Mouse (Mus musculus) small intestine, adult 2 months (tissue): Measurements from ENCODE around the gene Bach2. TPM values are rescaled to one million over a fixed set of nuclear protein-coding genes. Genes with fewer than 3 reads are reported as not detected.

Experiments used
- H3K27ac ChIP-seq: fragments of 200-500 bp; 2 replicates; pipeline ENCODE4 v1.5.1; 2012; ENCODE audit warnings: low read depth, low read length, control low read depth, inconsistent platforms; ENCODE audit not compliant: insufficient read depth
- H3K27me3 ChIP-seq: fragments of 200-500 bp; 2 replicates; pipeline ENCODE4 v1.6.1; 2012; ENCODE audit warnings: mild to moderate bottlenecking, moderate library complexity, low read length, inconsistent platforms; ENCODE audit not compliant: control insufficient read depth, insufficient read depth
- H3K36me3 ChIP-seq: fragments of 200-500 bp; 2 replicates; pipeline ENCODE4 v1.6.1; 2012; ENCODE audit warnings: mild to moderate bottlenecking, low read length, control low read depth, inconsistent platforms; ENCODE audit not compliant: control insufficient read depth, insufficient read depth
- H3K4me1 ChIP-seq: fragments of 200-500 bp; 2 replicates; pipeline ENCODE4 v1.6.1; 2012; ENCODE audit warnings: low read length, inconsistent platforms, mixed read lengths; ENCODE audit not compliant: control insufficient read depth, insufficient read depth, insufficient read length
- H3K4me3 ChIP-seq: fragments of 200-500 bp; 2 replicates; pipeline ENCODE4 v1.5.1; 2012; ENCODE audit warnings: low read depth, mild to moderate bottlenecking, control low read depth, inconsistent platforms, low read length, moderate library complexity
- CTCF ChIP-seq: fragments of 200-500 bp; IDR thresholded peaks from 2 replicates; pipeline ENCODE4 v1.5.1; 2012; ENCODE audit warnings: low read depth, mild to moderate bottlenecking, control low read depth, inconsistent platforms, low read length, moderate library complexity, mixed read lengths; ENCODE audit not compliant: insufficient replicate concordance, insufficient read length; ENCODE audit errors: extremely low read depth
- POLR2A ChIP-seq: fragments of 200-500 bp; IDR thresholded peaks from 2 replicates; pipeline ENCODE4 v1.6.1; 2012; ENCODE audit warnings: low read depth, mild to moderate bottlenecking, control low read depth, inconsistent platforms, low read length, moderate library complexity
- WGBS: fragments of 180-500 bp; shearing (Covaris S2); methylation state at CpG from one replicate; pipeline ENCODE4 v1.1.7; 2018; 5-methylcytosine and 5-hydroxymethylcytosine counted together
- polyA plus RNA-seq: library from polyadenylated mRNA; depleted of rRNA; stranded (reverse); fragments of >200 nt; gene quantifications from 2 replicates; pipeline ENCODE4 v1.2.3, GENCODE M21; 2012

The Bach2 gene
- polyA plus RNA-seq, 1 experiment = 3.5 TPM

- Histone ChIP-seq H3K4me1 (peaks cover 2% of the 10 kb centered on the region; the same call in 1 of the 2 replicates), H3K27me3 (no peaks in the 10 kb centered on the region), H3K4me3 (no peak overlapping the region), H3K27ac (no peak overlapping the region), H3K36me3 (no peaks in the 10 kb centered on the region)
- TF ChIP-seq POLR2A (no peak), CTCF (no peak)
- WGBS = 95% methylated on average over 1 of the region's 1 CpGs
These were observed 81.4 kb downstream of the Bach2 start for GRCm38 (mm10) chr4:32320039-32320438.

DNA sequence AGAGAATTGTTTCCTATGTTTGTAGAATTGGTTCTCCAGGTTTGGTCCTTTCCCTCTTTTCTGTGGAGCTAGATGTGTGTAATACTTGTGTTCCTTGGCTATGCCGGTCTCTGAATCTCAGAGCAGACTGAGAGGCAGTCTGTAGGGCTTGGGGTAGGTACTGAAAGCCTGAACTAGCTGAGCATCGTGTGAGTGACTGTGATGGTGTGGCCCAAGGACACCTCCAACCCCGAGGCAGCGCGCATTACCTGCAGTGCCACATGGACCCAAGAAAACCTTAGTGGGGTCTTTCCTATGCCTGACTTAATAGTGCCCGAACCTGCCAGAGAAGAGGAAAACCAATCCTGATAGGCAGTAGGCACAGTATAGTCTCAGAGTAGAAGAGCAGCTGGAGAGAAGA is 85.5 kb downstream of the Bach2 start:
- Histone ChIP-seq H3K36me3 (no peaks in the 10 kb centered on the region), H3K27me3 (no peaks in the 10 kb centered on the region), H3K4me1 (peaks cover 2% of the 10 kb centered on the region; the same call in 1 of the 2 replicates), H3K27ac (no peak overlapping the region), H3K4me3 (no peak overlapping the region)
- no peak for TF ChIP-seq POLR2A
- no peak for TF ChIP-seq CTCF
- 86% methylated on average over 6 of the region's 6 CpGs for WGBS

DNA sequence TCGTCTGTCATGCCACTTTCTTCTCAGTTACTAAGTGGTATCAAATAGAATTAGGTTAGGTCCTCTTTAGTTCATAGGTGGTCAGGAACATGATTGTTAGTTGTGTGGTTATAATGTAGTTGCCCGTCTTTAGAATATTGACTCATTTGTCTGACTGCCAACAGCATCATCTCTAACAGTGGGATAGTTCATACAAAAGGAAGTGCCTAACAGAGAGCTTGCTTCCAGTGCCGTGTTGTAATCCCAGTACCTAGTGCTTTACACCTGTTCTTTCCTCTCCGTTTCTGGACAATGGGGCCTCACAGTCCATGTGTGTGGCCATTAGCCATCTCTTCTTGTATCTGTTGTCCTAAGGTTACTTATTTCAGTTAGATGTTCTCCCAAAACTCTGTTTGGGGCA is 86.4 kb downstream of the Bach2 start:
- TF ChIP-seq POLR2A (no peak), CTCF (no peak)
- Histone ChIP-seq H3K27me3 (no peaks in the 10 kb centered on the region), H3K27ac (no peak overlapping the region), H3K36me3 (no peaks in the 10 kb centered on the region), H3K4me3 (no peak overlapping the region), H3K4me1 (no peaks in the 10 kb centered on the region)
- 77% methylated on average over 4 of the region's 4 CpGs for WGBS

DNA sequence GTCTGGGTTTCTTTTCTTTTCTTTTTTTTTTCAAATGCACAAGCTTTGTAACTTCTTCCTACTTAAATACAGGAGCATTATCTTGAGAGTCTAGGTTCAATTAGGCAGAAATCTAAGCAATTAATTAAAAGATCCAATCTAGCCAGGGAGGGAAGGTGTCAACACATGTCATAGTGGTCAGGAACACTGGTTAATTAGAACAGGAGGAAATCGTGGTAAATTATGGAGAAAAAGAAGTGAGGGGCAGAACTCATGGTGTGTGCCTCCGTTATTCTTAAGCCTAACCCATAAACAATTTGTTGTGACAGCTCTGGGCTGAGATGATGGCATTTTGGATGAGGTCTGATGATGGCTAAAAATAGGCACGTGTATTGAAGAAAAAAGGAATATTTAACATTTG is 87.0 kb downstream of the Bach2 start:
- TF ChIP-seq CTCF = no peak
- TF ChIP-seq POLR2A = no peak
- 66% methylated on average over 3 of the region's 3 CpGs for WGBS
- H3K36me3 ChIP-seq = no peaks in the 10 kb centered on the region
- H3K4me1 ChIP-seq = no peaks in the 10 kb centered on the region
- H3K27me3 ChIP-seq = no peaks in the 10 kb centered on the region
- no peak overlapping the region for H3K4me3 ChIP-seq
- H3K27ac ChIP-seq = no peak overlapping the region

GRCm38 (mm10) chr4:32326279-32326678 is 87.7 kb downstream of the Bach2 start:
- peaks cover 2% of the 10 kb centered on the region; the same call in 1 of the 2 replicates for H3K4me1 ChIP-seq
- 64% methylated on average over 10 of the region's 10 CpGs for WGBS
- H3K36me3 ChIP-seq = no peaks in the 10 kb centered on the region
- no peak overlapping the region for H3K4me3 ChIP-seq
- no peaks in the 10 kb centered on the region for H3K27me3 ChIP-seq
- TF ChIP-seq POLR2A (no peak), CTCF (no peak)
- no peak overlapping the region for H3K27ac ChIP-seq

DNA sequence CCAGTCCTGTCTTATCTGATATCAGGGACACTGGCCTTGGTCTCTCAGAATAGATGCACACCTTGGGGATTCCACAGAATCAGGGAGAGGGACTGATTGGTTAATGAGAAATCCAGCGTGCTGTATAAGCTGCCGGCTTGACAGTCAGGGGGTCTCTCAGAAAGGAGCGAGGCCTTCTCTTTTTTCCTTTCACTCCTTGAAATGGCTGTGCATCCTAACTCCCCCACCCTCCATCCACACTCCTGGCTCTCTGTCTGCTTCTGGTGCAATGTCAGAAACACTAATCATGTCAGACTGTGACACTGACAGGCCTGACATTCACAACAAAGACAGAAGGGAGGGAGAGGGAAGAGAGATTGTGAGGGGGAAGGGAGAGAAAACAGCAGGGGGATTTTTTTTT is 88.3 kb downstream of the Bach2 start:
- Histone ChIP-seq H3K36me3 (no peaks in the 10 kb centered on the region), H3K27ac (no peak overlapping the region), H3K4me1 (peaks cover 2% of the 10 kb centered on the region; the same call in 1 of the 2 replicates), H3K4me3 (no peak overlapping the region), H3K27me3 (no peaks in the 10 kb centered on the region)
- TF ChIP-seq CTCF = no peak
- no peak for TF ChIP-seq POLR2A
- WGBS = 59% methylated on average over 3 of the region's 3 CpGs

DNA sequence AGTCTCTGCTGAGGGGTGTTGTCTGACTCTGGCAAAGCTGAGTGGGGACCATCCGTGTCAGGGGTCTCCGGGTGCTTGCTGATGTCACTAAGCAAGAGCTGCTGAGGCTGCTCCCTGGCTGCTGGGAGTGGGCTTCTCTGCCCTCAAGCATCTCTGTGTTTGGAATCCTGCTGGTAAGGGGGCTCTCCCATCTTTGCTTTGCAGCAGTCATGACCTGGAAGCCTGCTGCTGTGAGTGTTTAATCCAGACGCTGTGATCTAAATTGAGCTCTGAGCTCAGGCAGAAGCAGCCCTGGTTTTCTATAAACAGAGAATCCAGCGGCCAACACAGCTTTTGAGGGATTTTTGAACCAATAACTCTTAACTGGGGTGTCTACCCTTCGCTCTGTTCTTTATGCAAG is 89.0 kb downstream of the Bach2 start:
- Histone ChIP-seq H3K36me3 (no peaks in the 10 kb centered on the region), H3K4me1 (peaks cover 2% of the 10 kb centered on the region; the same call in 1 of the 2 replicates), H3K4me3 (no peak overlapping the region), H3K27me3 (no peaks in the 10 kb centered on the region), H3K27ac (no peak overlapping the region)
- WGBS = 62% methylated on average over 5 of the region's 5 CpGs
- TF ChIP-seq CTCF (no peak), POLR2A (no peak)

DNA sequence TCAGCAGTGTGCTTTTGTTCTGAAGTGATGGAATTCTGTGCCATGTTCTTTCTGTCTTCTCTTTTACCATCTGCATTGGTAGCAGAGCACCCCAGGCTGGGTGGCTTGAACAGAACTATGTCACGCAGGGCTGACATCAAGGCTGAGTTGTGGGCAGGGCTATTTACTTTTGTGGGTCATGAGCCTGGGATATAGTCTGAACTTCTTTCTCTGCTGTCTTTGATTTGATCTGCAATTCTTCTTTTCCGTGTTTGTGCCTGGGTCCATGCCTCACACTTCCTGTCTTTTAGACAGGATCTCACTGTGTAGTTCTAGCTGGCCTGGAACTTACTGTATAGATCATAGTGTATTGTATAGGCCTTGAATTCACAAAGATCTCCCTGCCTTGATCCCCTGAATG is 90.0 kb downstream of the Bach2 start:
- Histone ChIP-seq H3K27ac (no peak overlapping the region), H3K4me3 (no peak overlapping the region), H3K27me3 (no peaks in the 10 kb centered on the region), H3K4me1 (peaks cover 2% of the 10 kb centered on the region; the same call in 1 of the 2 replicates), H3K36me3 (no peaks in the 10 kb centered on the region)
- WGBS = 69% methylated on average over 2 of the region's 2 CpGs
- TF ChIP-seq POLR2A = no peak
- no peak for TF ChIP-seq CTCF
